Mouse (Mus musculus): ENCODE results near the gene Vmn1r181.
"Not testable (repeated sequence)": the region's sequence is repeated elsewhere in the genome, so short reads cannot be mapped to it uniquely, and the experiment has no call there.

Vmn1r181 gene

DNA sequence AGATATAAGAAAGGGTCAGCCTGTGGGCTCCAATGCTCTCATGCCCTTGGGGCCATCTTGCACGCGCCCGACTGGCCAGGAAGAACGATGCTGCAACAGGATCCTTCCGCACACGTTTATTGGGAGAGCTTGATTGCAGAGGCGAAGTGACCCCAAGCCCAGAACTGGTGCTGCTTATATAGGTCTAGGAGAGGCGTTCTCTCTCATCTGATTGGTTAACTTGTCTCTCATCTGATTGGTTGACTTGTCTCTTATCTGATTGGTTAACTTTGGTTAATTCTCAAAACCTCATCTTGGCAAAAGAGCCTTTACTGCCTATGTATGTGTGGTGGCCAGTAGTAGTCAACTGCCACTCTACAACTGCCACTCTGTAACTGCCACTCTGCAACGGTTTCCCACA is at the start of gene Vmn1r181:
Gene Vmn1r181 (plus strand): TSS at position 301 of the 400 bp plus-strand sequence.
- not testable (repeated sequence) for DNase-seq (ENCODE audit: low read depth)

DNA sequence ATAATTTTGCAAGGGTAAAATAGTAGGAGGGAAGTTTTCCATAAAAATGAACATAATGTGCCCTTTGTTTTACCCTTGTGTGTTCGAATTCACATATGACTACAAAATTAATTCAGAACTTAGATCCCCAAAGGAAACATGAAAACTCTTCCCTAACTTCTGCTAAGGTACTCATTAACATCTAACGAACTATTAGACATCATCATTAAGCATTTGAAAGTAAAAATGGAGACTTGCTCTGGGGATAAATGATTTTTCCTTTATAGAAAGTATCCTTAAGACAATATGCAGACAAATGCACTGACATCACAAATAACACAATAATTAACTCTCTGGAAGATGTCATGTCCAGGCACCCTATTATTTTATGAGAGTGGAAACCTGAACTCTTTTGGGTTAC is 47.7 kb upstream of the Vmn1r181 start, which contains the start of gene Vmn1r179:
Gene Vmn1r179 (plus strand): TSS at position 301 of the 400 bp plus-strand sequence.
- no peak for DNase-seq (ENCODE audit: low read depth)

DNA sequence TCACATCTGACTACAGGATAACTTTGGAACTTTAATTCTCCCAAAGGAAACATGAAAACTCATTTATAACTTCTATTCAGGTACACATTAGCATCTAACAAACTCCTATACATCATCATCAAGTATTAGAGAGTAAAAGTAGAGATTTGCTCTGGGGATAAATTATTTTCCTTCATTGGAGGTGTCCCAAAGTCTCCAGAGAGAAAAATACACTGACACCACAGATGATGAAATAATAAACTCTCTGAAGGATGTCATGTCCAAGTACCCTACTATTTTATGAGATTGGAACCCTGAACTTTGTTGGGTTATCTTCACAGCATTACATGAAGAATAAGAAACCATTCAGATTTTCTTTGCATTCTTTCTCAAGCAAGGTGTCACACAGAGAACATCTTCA is 24.1 kb upstream of the Vmn1r181 start, which contains the start of gene Vmn1r180:
Gene Vmn1r180 (plus strand): TSS at position 301 of the 400 bp plus-strand sequence.
- DNase-seq (ENCODE audit: low read depth) = no peak

DNA sequence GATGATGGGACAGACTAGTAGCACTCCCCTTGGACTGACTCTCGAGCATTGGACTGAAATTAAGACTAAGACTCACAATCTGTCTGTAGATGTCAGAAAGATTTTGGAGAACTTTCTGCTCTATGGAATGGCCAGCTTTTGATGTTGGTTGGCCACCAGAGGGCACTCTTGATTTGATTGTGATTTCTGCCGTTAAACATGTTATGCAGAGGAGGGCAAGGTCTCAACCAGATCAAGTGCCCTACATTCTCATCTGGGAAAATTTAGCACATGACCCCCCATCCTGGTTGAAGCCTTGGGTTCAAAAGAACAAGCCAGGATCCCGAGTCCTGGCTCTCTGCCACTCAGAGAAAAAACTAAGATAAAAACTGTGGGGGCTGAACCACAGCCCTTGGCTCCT is 6.4 kb upstream of the Vmn1r181 start:
- DNase-seq (ENCODE audit: low read depth) = peak; percentile 60

DNA sequence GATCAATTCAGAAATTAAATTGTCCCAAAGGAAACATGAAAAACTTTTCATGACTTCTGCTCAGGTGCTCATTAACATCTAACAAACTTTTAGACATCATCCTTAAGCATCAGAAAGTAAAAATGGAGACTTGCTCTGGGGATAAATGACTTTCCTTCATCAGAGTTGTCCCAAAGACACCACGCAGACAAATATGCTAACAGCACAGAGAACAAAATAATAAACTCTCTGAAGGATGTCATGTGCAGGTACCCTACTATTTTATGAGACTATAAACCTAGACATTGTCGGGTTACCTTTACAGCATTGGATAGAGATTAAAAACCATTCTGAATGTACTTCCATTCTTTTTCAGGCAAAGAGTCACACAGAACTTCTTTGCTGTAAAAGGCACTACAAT is 27.0 kb downstream of the Vmn1r181 start, which contains the start of gene V1rd19:
Gene V1rd19 (plus strand): TSS at position 301 of the 400 bp plus-strand sequence.
- no peak for DNase-seq (ENCODE audit: low read depth)
